Comparison of ENCODE assay signal across 25 mouse cellular contexts in the genomic region with DNA sequence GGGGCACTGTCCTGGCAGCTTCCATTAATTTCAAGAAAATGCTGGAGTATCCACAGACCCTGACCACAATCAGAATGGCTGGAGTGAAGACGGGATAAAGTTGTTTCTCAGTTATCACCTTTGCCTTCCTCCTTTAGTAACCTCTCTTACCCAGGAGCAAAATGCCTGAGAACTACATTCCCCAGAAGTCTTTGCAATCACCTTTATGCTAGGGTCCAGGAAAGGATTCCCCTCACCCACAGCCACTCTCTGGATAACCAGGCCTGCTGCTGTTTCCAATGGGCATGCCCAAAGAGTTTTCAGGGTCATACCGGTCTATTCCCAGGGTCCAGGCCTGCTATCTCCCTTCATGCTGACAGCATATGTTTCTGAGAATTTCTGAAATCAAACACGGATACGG.
"Had no signal": no experiment of that assay in that cellular context is flagged by ENCODE, and none has a peak within 500 bp of the region (broad histone marks: within the 10 kb centered on the region; RNA-seq: fewer than 3 reads in every experiment).

No protein-coding gene starts in this region.

- H3K36me3 ChIP-seq: embryonic facial prominence, embryonic 10.5 days; embryonic facial prominence, embryonic 12.5 days; embryonic facial prominence, embryonic 13.5 days; embryonic facial prominence, embryonic 15.5 days; forebrain, embryonic 10.5 days; forebrain, embryonic 12.5 days; forebrain, embryonic 15.5 days had no signal

- H3K4me1 ChIP-seq: embryonic facial prominence, embryonic 13.5 days; forebrain, embryonic 10.5 days; forebrain, embryonic 12.5 days; forebrain, embryonic 13.5 days; forebrain, embryonic 15.5 days had no signal

- H3K27me3 ChIP-seq: embryonic facial prominence, embryonic 12.5 days; embryonic facial prominence, embryonic 13.5 days; embryonic facial prominence, embryonic 15.5 days; forebrain, embryonic 12.5 days; forebrain, embryonic 13.5 days; forebrain, embryonic 15.5 days had no signal

- ATAC-seq: forebrain, embryonic 13.5 days; forebrain, embryonic 14.5 days; forebrain, embryonic 15.5 days; forebrain, embryonic 16.5 days; forebrain, postnatal 0 days had no signal

- H3K27ac ChIP-seq: embryonic facial prominence, embryonic 10.5 days; embryonic facial prominence, embryonic 12.5 days; embryonic facial prominence, embryonic 13.5 days; embryonic facial prominence, embryonic 15.5 days; forebrain, embryonic 10.5 days; forebrain, embryonic 12.5 days; forebrain, embryonic 13.5 days; forebrain, embryonic 15.5 days; gastrocnemius, adult 2 months; heart, adult 2 months had no signal

- H3K9me3 ChIP-seq: embryonic facial prominence, embryonic 12.5 days; embryonic facial prominence, embryonic 13.5 days; embryonic facial prominence, embryonic 15.5 days; forebrain, embryonic 10.5 days; forebrain, embryonic 12.5 days; forebrain, embryonic 15.5 days had no signal

- H3K4me3 ChIP-seq: embryonic facial prominence, embryonic 10.5 days; embryonic facial prominence, embryonic 12.5 days; embryonic facial prominence, embryonic 13.5 days; embryonic facial prominence, embryonic 15.5 days; erythroblast, embryonic 14.5 days; forebrain, embryonic 10.5 days; forebrain, embryonic 12.5 days; forebrain, embryonic 13.5 days; forebrain, embryonic 15.5 days; gastrocnemius, adult 2 months; heart, adult 2 months had no signal

- H3K4me2 ChIP-seq: embryonic facial prominence, embryonic 12.5 days; embryonic facial prominence, embryonic 13.5 days; embryonic facial prominence, embryonic 15.5 days; forebrain, embryonic 12.5 days; forebrain, embryonic 13.5 days; forebrain, embryonic 15.5 days had no signal

- DNase-seq: cerebellum, adult 9-11 months; cerebellum, postnatal 14 days; cerebellum, postnatal 25 days; cerebellum, postnatal 36 days; embryo, embryonic 11 days; forebrain, postnatal 0 days; gastrocnemius, adult 2 months; gastrocnemius, postnatal 10 days; gastrocnemius, postnatal 14 days; gastrocnemius, postnatal 25 days; gastrocnemius, postnatal 36 days; heart, adult 11 months; heart, adult 18-20 months; heart, adult 2 months had no signal

- H3K9ac ChIP-seq: embryonic facial prominence, embryonic 12.5 days; embryonic facial prominence, embryonic 13.5 days; embryonic facial prominence, embryonic 15.5 days; forebrain, embryonic 12.5 days; forebrain, embryonic 13.5 days; forebrain, embryonic 15.5 days; forebrain, postnatal 0 days had no signal
